Mouse (Mus musculus): ENCODE results near the gene Enpp5. TPM values are rescaled to one million over a fixed set of nuclear protein-coding genes. Genes with fewer than 3 reads are reported as not detected.

The Enpp5 gene
- total RNA-seq, 2 experiments from 2014 or later: 153 to 159 TPM

- peak within 1 kb of the TSS; percentile 70 for H3K4me3 ChIP-seq
- peak within 1 kb of the TSS; percentile 90 for H3K27ac ChIP-seq
- no peak for TF ChIP-seq CTCF (conservative IDR thresholded peaks at IDR 0.05)
- DNase-seq (ENCODE audit: low spot score in 2 of 2): peak; percentile 91 to 93
Measured at GRCm38 (mm10) chr17:44105287-44106138, 26.9 kb downstream of the Enpp5 start, which contains the start of gene Enpp4. Enpp4 (minus strand) TSS chr17:44105809.

- no peak for TF ChIP-seq CTCF (conservative IDR thresholded peaks at IDR 0.05)
- no peak for DNase-seq (ENCODE audit: low spot score in 2 of 2)
- no peak overlapping the region for H3K4me3 ChIP-seq
- H3K27ac ChIP-seq: peak overlapping the region; percentile 48; the same call in 1 of the 2 replicates
Measured at GRCm38 (mm10) chr17:44108331-44108730, 29.7 kb downstream of the Enpp5 start.

- TF ChIP-seq CTCF (conservative IDR thresholded peaks at IDR 0.05): no peak
- H3K27ac ChIP-seq: no peak overlapping the region
- DNase-seq (ENCODE audit: low spot score in 2 of 2): no peak
- no peak overlapping the region for H3K4me3 ChIP-seq
Measured at GRCm38 (mm10) chr17:44116584-44116983, 38.0 kb downstream of the Enpp5 start.

GRCm38 (mm10) chr17:44117721-44118120, 39.1 kb downstream of the Enpp5 start:
- DNase-seq (ENCODE audit: low spot score in 2 of 2): no peak
- Histone ChIP-seq H3K4me3 (no peak overlapping the region), H3K27ac (no peak overlapping the region)
- TF ChIP-seq CTCF (conservative IDR thresholded peaks at IDR 0.05): no peak

GRCm38 (mm10) chr17:44118231-44118630, 39.6 kb downstream of the Enpp5 start:
- TF ChIP-seq CTCF (conservative IDR thresholded peaks at IDR 0.05): no peak
- Histone ChIP-seq H3K27ac (no peak overlapping the region), H3K4me3 (no peak overlapping the region)
- no peak for DNase-seq (ENCODE audit: low spot score in 2 of 2)

GRCm38 (mm10) chr17:44121366-44122100, 42.9 kb downstream of the Enpp5 start:
- peak overlapping the region; percentile 50 for H3K27ac ChIP-seq
- no peak for DNase-seq (ENCODE audit: low spot score in 2 of 2)
- TF ChIP-seq CTCF (conservative IDR thresholded peaks at IDR 0.05): no peak

GRCm38 (mm10) chr17:44129092-44129750, 50.6 kb downstream of the Enpp5 start:
- no peak for DNase-seq (ENCODE audit: low spot score in 2 of 2)
- Histone ChIP-seq H3K27ac (no peak overlapping the region), H3K4me3 (no peak overlapping the region)
- no peak for TF ChIP-seq CTCF (conservative IDR thresholded peaks at IDR 0.05)

More at GRCm38 (mm10) chr17:44121366-44122100, 42.9 kb downstream of the Enpp5 start:
- H3K4me3 ChIP-seq: no peak overlapping the region

- H3K27ac ChIP-seq: no peak overlapping the region
- TF ChIP-seq CTCF (conservative IDR thresholded peaks at IDR 0.05): peak; percentile 95
- H3K4me3 ChIP-seq: no peak overlapping the region
- peak; percentile 58 to 76 for DNase-seq (ENCODE audit: low spot score in 2 of 2)
Measured at GRCm38 (mm10) chr17:44130429-44130828, 51.8 kb downstream of the Enpp5 start.

GRCm38 (mm10) chr17:44134106-44134505, 55.5 kb downstream of the Enpp5 start:
- Histone ChIP-seq H3K27ac (no peak overlapping the region), H3K4me3 (no peak overlapping the region)
- no peak for DNase-seq (ENCODE audit: low spot score in 2 of 2)
- no peak for TF ChIP-seq CTCF (conservative IDR thresholded peaks at IDR 0.05)

- H3K27ac ChIP-seq: no peak overlapping the region
- H3K4me3 ChIP-seq: no peak overlapping the region
- no peak for TF ChIP-seq CTCF (conservative IDR thresholded peaks at IDR 0.05)
- no peak for DNase-seq (ENCODE audit: low spot score in 2 of 2)
Measured at GRCm38 (mm10) chr17:44134545-44134944, 55.9 kb downstream of the Enpp5 start.

- no peak for TF ChIP-seq CTCF (conservative IDR thresholded peaks at IDR 0.05)
- H3K4me3 ChIP-seq: no peak overlapping the region
- DNase-seq (ENCODE audit: low spot score in 2 of 2): no peak
- H3K27ac ChIP-seq: no peak overlapping the region
Measured at GRCm38 (mm10) chr17:44136018-44136417, 57.4 kb downstream of the Enpp5 start.

Other genes with a start within 250 kb of the Enpp5 start
- gene Enpp4, start 27.0 kb downstream of the Enpp5 start, total RNA-seq (2021): 10 to 100 TPM; 15.7 to 17.2 TPM
- 1 to 10 TPM; 3.3 to 4.2 TPM for gene Clic5, start 109.8 kb downstream of the Enpp5 start, total RNA-seq (2021)

Measured in layer of hippocampus, adult 2 months (tissue).